ENCODE assay signal across 19 mouse cellular contexts in genomic region chr2:125863799-125864198, GRCm38 (mm10).
"Had no signal": no experiment of that assay in that cellular context is flagged by ENCODE, and none has a peak within 500 bp of the region (broad histone marks: within the 10 kb centered on the region; RNA-seq: fewer than 3 reads in every experiment).

No protein-coding gene starts in this region.

- H3K9ac ChIP-seq: intestine, embryonic 15.5 days; limb, embryonic 13.5 days; lung, embryonic 14.5 days; midbrain, embryonic 13.5 days had no signal

- H3K4me2 ChIP-seq: intestine, embryonic 15.5 days; limb, embryonic 13.5 days; lung, embryonic 14.5 days; midbrain, embryonic 13.5 days had no signal

- DNase-seq: kidney, adult 11 months; kidney, adult 9 months; kidney, postnatal 14 days; kidney, postnatal 4 days; layer of hippocampus, adult 9-11 months; lung, embryonic 14.5 days; right cerebral cortex, adult 18-20 months; right cerebral cortex, postnatal 25 days; thymus, adult 18-20 months; thymus, postnatal 36 days had no signal

- H3K4me3 ChIP-seq: intestine, embryonic 15.5 days; limb, embryonic 10.5 days; limb, embryonic 13.5 days; midbrain, embryonic 10.5 days; midbrain, embryonic 13.5 days; myocyte had no signal

- H3K27me3 ChIP-seq: intestine, embryonic 15.5 days; limb, embryonic 13.5 days; midbrain, embryonic 13.5 days had no signal

- H3K36me3 ChIP-seq: intestine, embryonic 15.5 days; limb, embryonic 10.5 days; limb, embryonic 13.5 days; midbrain, embryonic 10.5 days; midbrain, embryonic 13.5 days had no signal

- H3K9me3 ChIP-seq: intestine, embryonic 15.5 days; limb, embryonic 10.5 days; limb, embryonic 13.5 days; midbrain, embryonic 10.5 days; midbrain, embryonic 13.5 days had no signal

- ATAC-seq: intestine, embryonic 15.5 days; lung, postnatal 0 days; midbrain, embryonic 13.5 days; midbrain, embryonic 16.5 days had no signal

- H3K27ac ChIP-seq: intestine, embryonic 15.5 days; limb, embryonic 10.5 days; limb, embryonic 13.5 days; macrophage; midbrain, embryonic 10.5 days; midbrain, embryonic 13.5 days had no signal
